Mouse (Mus musculus) heart, postnatal 4 days (tissue): ENCODE results near the gene 9430097D07Rik. TPM values are rescaled to one million over a fixed set of nuclear protein-coding genes. Genes with fewer than 3 reads are reported as not detected.
A peak's percentile ranks its signal among the peaks of the same experiment; 100 is the strongest.

Source experiments
- DNase-seq: peaks from one replicate; pipeline ENCODE4 v3.0.0; 2021
- total RNA-seq, 2 experiments: library from RNA; stranded (reverse); gene quantifications; 2 replicates each; pipeline ENCODE4 v1.2.3; 2021

Gene 9430097D07Rik
- total RNA-seq, 2 experiments from 2014 or later, result not detected

- DNase-seq, result no peak
Observed at GRCm38 (mm10) chr2:32597248-32597647, 21.8 kb upstream of the 9430097D07Rik start.

GRCm38 (mm10) chr2:32596725-32597124, 21.2 kb upstream of the 9430097D07Rik start:
- no peak for DNase-seq

GRCm38 (mm10) chr2:32591249-32591648, 15.8 kb upstream of the 9430097D07Rik start:
- no peak for DNase-seq

GRCm38 (mm10) chr2:32590224-32590623, 14.7 kb upstream of the 9430097D07Rik start:
- no peak for DNase-seq

- DNase-seq, result peak; percentile 76
Observed at GRCm38 (mm10) chr2:32589213-32589795, 13.8 kb upstream of the 9430097D07Rik start.

- peak; percentile 64 for DNase-seq
Observed at GRCm38 (mm10) chr2:32587731-32588321, 12.3 kb upstream of the 9430097D07Rik start.

GRCm38 (mm10) chr2:32586871-32587351, 11.4 kb upstream of the 9430097D07Rik start, which contains the start of gene St6galnac4:
TSS of gene St6galnac4 (plus strand) at chr2:32587095.
- DNase-seq, result peak; percentile 94

GRCm38 (mm10) chr2:32585149-32585714, 9.7 kb upstream of the 9430097D07Rik start:
- DNase-seq, result no peak

- peak; percentile 87 for DNase-seq
Observed at GRCm38 (mm10) chr2:32582830-32583799, 7.6 kb upstream of the 9430097D07Rik start.

- DNase-seq, result peak; percentile 56
Observed at GRCm38 (mm10) chr2:32581450-32582095, 6.1 kb upstream of the 9430097D07Rik start.

- DNase-seq, result peak; percentile 41
Observed at GRCm38 (mm10) chr2:32578146-32579046, 2.9 kb upstream of the 9430097D07Rik start.

- no peak for DNase-seq
Observed at GRCm38 (mm10) chr2:32576532-32576931, 1.0 kb upstream of the 9430097D07Rik start.

GRCm38 (mm10) chr2:32574901-32575585, 441 bp downstream of the 9430097D07Rik start:
- DNase-seq, result peak; percentile 66

GRCm38 (mm10) chr2:32574497-32574896, 987 bp downstream of the 9430097D07Rik start, which contains the start of gene Pip5kl1:
TSS of gene Pip5kl1 (plus strand) at chr2:32574797.
- DNase-seq, result no peak

GRCm38 (mm10) chr2:32572196-32572595, 3.3 kb downstream of the 9430097D07Rik start:
- DNase-seq, result no peak

GRCm38 (mm10) chr2:32570698-32571494, 4.6 kb downstream of the 9430097D07Rik start, which contains the start of gene Dpm2:
TSS of gene Dpm2 (plus strand) at chr2:32570858.
- peak; percentile 91 for DNase-seq

- no peak for DNase-seq
Observed at GRCm38 (mm10) chr2:32568941-32569340, 6.5 kb downstream of the 9430097D07Rik start.

GRCm38 (mm10) chr2:32568149-32568548, 7.3 kb downstream of the 9430097D07Rik start:
- peak; percentile 65 for DNase-seq

- peak; percentile 83 for DNase-seq
Observed at GRCm38 (mm10) chr2:32566536-32567063, 8.9 kb downstream of the 9430097D07Rik start.
